Mouse (Mus musculus) ES-E14 (cell line): ENCODE data around the gene Gm44596. TPM values are rescaled to one million over a fixed set of nuclear protein-coding genes. Genes with fewer than 3 reads are reported as not detected.
"Not testable (repeated sequence)": the region's sequence is repeated elsewhere in the genome, so short reads cannot be mapped to it uniquely, and the experiment has no call there.

Experiments used
- DNase-seq: peaks from one replicate; pipeline ENCODE4 v3.0.0-alpha.2; 2013; ENCODE audit warnings: low read depth, low spot score
- H3K27ac ChIP-seq: 2 replicates; pipeline ENCODE4 v1.5.1; 2012; ENCODE audit warnings: low read depth, mild to moderate bottlenecking, low read length, moderate library complexity, mixed read lengths; ENCODE audit not compliant: poor library complexity, insufficient read depth, severe bottlenecking
- H3K36me3 ChIP-seq: 2 replicates; pipeline ENCODE4 v1.6.1; 2012; ENCODE audit warnings: mild to moderate bottlenecking, low read length, moderate library complexity, mixed read lengths; ENCODE audit not compliant: control insufficient read depth, poor library complexity, insufficient read depth, severe bottlenecking
- H3K4me1 ChIP-seq, 2 experiments: fragments of 150-350 bp in 1 of 2; sonication (generic) in 1 of 2; 2 replicates each; pipeline ENCODE4 v1.6.1; 2012; ENCODE audit warnings: low read length in 2 of 2, mild to moderate bottlenecking in 1 of 2, mixed read lengths in 1 of 2; ENCODE audit not compliant: control insufficient read depth in 2 of 2, insufficient read depth in 2 of 2, poor library complexity in 1 of 2
- H3K4me3 ChIP-seq, 2 experiments: fragments of 150-350 bp in 1 of 2; sonication (generic) in 1 of 2; 2 replicates each; pipeline ENCODE4 v1.5.1; 2012; ENCODE audit warnings: low read length in 2 of 2, low read depth in 1 of 2, mild to moderate bottlenecking in 1 of 2, mixed read lengths in 1 of 2; ENCODE audit not compliant: insufficient read depth in 1 of 2, poor library complexity in 1 of 2, severe bottlenecking in 1 of 2
- H3K9ac ChIP-seq: 2 replicates; pipeline ENCODE4 v1.6.1; 2012; ENCODE audit warnings: low read depth, mild to moderate bottlenecking, low read length, mixed read lengths; ENCODE audit not compliant: poor library complexity, insufficient read depth, severe bottlenecking
- H3K9me3 ChIP-seq: fragments of 150-350 bp; sonication (generic); 2 replicates; pipeline ENCODE4 v1.6.1; 2012; ENCODE audit warnings: low read depth, mild to moderate bottlenecking, low read length; ENCODE audit not compliant: control insufficient read depth, insufficient read depth
- CHD2 ChIP-seq: IDR thresholded peaks from 2 replicates; pipeline ENCODE4 v1.6.1; 2014; ENCODE audit warnings: mild to moderate bottlenecking, low read depth, low read length, inconsistent platforms
- HCFC1 ChIP-seq: IDR thresholded peaks from 2 replicates; pipeline ENCODE4 v1.6.1; 2012; ENCODE audit warnings: low read length, inconsistent platforms, borderline replicate concordance; ENCODE audit not compliant: insufficient read depth
- MAFK ChIP-seq: IDR thresholded peaks from 2 replicates; pipeline ENCODE4 v1.6.1; 2014; ENCODE audit warnings: mild to moderate bottlenecking, low read depth, low read length, inconsistent platforms; ENCODE audit not compliant: insufficient read depth
- ZC3H11A ChIP-seq: IDR thresholded peaks from 2 replicates; pipeline ENCODE4 v1.6.1; 2012; ENCODE audit warnings: low read depth, mild to moderate bottlenecking, inconsistent platforms, low read length, borderline replicate concordance
- ZNF384 ChIP-seq: IDR thresholded peaks from 2 replicates; pipeline ENCODE4 v1.6.1; 2012; ENCODE audit warnings: low read depth, low read length, inconsistent platforms
- in situ Hi-C, 2 experiments: fragments of 600-800 bp; cut with MboI; formaldehyde crosslinking; loops; one replicate each; pipeline ENCODE4 v1.15.1; 2025; ENCODE audit warnings: low sequenced_read_pairs in 2 of 2, inconsistent platforms in 1 of 2; ENCODE audit not compliant: unreplicated experiment in 2 of 2
- total RNA-seq: library from RNA; depleted of rRNA; stranded (reverse); fragments of 300-350 nt; gene quantifications from 2 replicates; pipeline ENCODE4 v1.2.3, GENCODE M21; 2012

Gene Gm44596
- total RNA-seq, 1 experiment: not detected

GRCm38 (mm10) chr6:128370040-128370439, 5.3 kb upstream of the Gm44596 start:
- Histone ChIP-seq H3K4me1 (peaks cover 0 to 7% of the 10 kb centered on the region in 2 experiments; a peak in 1 of 4 replicates), H3K27ac (no peak overlapping the region), H3K9ac (no peak overlapping the region), H3K9me3 (no peaks in the 10 kb centered on the region), H3K36me3 (peaks cover 73% of the 10 kb centered on the region), H3K4me3 (no peak overlapping the region)
- no peak for DNase-seq
- TF ChIP-seq CHD2 (no peak), MAFK (no peak), ZNF384 (no peak), HCFC1 (no peak), ZC3H11A (no peak)
- in situ Hi-C loops: no loop called here

- in situ Hi-C loops: no loop called here
- Histone ChIP-seq H3K9me3 (no peaks in the 10 kb centered on the region), H3K4me1 (no peaks in the 10 kb centered on the region; a peak in 1 of 4 replicates), H3K36me3 (peaks cover 28% of the 10 kb centered on the region), H3K27ac (no peak overlapping the region), H3K9ac (no peak overlapping the region), H3K4me3 (no peak overlapping the region)
- TF ChIP-seq CHD2: no peak
- no peak for TF ChIP-seq ZNF384
- TF ChIP-seq MAFK: no peak
- no peak for DNase-seq
Observed at GRCm38 (mm10) chr6:128376371-128377085, 1.2 kb downstream of the Gm44596 start.

GRCm38 (mm10) chr6:128379636-128380035, 4.3 kb downstream of the Gm44596 start:
- Histone ChIP-seq H3K9me3 (no peaks in the 10 kb centered on the region), H3K4me3 (no peak overlapping the region), H3K36me3 (no peaks in the 10 kb centered on the region; the same call in 1 of the 2 replicates), H3K27ac (no peak overlapping the region), H3K4me1 (no peaks in the 10 kb centered on the region; a peak in 1 of 4 replicates), H3K9ac (no peak overlapping the region)
- no peak for TF ChIP-seq CHD2
- TF ChIP-seq ZNF384: no peak
- TF ChIP-seq MAFK: no peak
- TF ChIP-seq HCFC1: no peak
- no peak for TF ChIP-seq ZC3H11A
- DNase-seq: no peak
- in situ Hi-C loops: no loop called here

- in situ Hi-C loops: not testable (repeated sequence)
Observed at GRCm38 (mm10) chr6:128380594-128381167, 5.4 kb downstream of the Gm44596 start.

GRCm38 (mm10) chr6:128381254-128381653, 6.0 kb downstream of the Gm44596 start:
- Histone ChIP-seq H3K36me3 (no peaks in the 10 kb centered on the region), H3K9ac (no peak overlapping the region), H3K4me3 (no peak overlapping the region), H3K4me1 (no peaks in the 10 kb centered on the region), H3K27ac (no peak overlapping the region), H3K9me3 (no peaks in the 10 kb centered on the region)
- DNase-seq: no peak
- TF ChIP-seq HCFC1 (no peak), ZNF384 (no peak), ZC3H11A (no peak), MAFK (no peak), CHD2 (no peak)
- in situ Hi-C loops: no loop called here

More at GRCm38 (mm10) chr6:128380594-128381167, 5.4 kb downstream of the Gm44596 start:
- not testable (repeated sequence) for DNase-seq, H3K36me3 ChIP-seq, H3K27ac ChIP-seq, H3K9me3 ChIP-seq, H3K4me3 ChIP-seq, H3K9ac ChIP-seq, H3K4me1 ChIP-seq
